ENCODE assay signal across 22 mouse cellular contexts in the genomic region with DNA sequence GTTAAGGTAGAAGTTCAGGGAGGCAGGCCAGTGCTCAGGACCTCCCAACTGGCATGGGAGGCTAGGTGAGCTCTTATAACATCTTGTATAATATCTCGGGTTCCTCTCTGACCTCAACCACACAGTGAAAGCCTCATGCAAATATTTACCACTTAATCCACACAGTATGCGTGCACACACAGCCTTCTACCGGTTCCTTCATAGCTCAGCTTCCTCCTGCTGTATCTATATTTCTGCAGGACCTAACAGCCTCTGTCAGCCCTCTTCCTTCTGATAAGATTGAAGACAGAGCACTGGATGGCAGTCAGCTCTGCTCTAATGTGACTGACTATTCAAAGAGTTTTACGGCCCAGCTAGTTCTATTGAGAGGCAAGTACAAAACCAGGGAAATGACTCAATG. TPM values are rescaled to one million over a fixed set of nuclear protein-coding genes. Genes with fewer than 3 reads are reported as not detected.
"Had no signal": no experiment of that assay in that cellular context is flagged by ENCODE, and none has a peak within 500 bp of the region (broad histone marks: within the 10 kb centered on the region; RNA-seq: fewer than 3 reads in every experiment).

No protein-coding gene starts in this region.

- DNase-seq: lung, adult 2 months; lung, postnatal 14 days; lung, postnatal 36 days; right cerebral cortex, postnatal 14 days; thymus, adult 2 months; thymus, postnatal 25 days; thymus, postnatal 4 days had no signal

- H3K27me3 ChIP-seq: lung, embryonic 15.5 days; midbrain, embryonic 13.5 days; midbrain, embryonic 15.5 days; neural tube, embryonic 12.5 days; stomach, embryonic 15.5 days had no signal

- ATAC-seq: lung, postnatal 0 days; midbrain, embryonic 13.5 days; midbrain, embryonic 15.5 days had no signal

- H3K9me3 ChIP-seq: lung, embryonic 15.5 days; midbrain, embryonic 13.5 days; midbrain, embryonic 15.5 days; neural tube, embryonic 12.5 days; stomach, embryonic 15.5 days had no signal

- H3K36me3 ChIP-seq: lung, embryonic 15.5 days; midbrain, embryonic 13.5 days; midbrain, embryonic 15.5 days; neural tube, embryonic 12.5 days; stomach, embryonic 15.5 days had no signal

- H3K4me3 ChIP-seq: lung, embryonic 15.5 days; midbrain, embryonic 13.5 days; midbrain, embryonic 15.5 days; neural tube, embryonic 12.5 days; stomach, embryonic 15.5 days had no signal

- H3K4me2 ChIP-seq: lung, embryonic 15.5 days; midbrain, embryonic 11.5 days; midbrain, embryonic 13.5 days; midbrain, embryonic 15.5 days; neural tube, embryonic 12.5 days; stomach, embryonic 15.5 days had no signal

- H3K9ac ChIP-seq: lung, embryonic 15.5 days; midbrain, embryonic 13.5 days; midbrain, embryonic 15.5 days; neural tube, embryonic 12.5 days; stomach, embryonic 15.5 days had no signal

- H3K4me1 ChIP-seq: lung, embryonic 15.5 days; midbrain, embryonic 13.5 days; midbrain, embryonic 15.5 days; neural tube, embryonic 12.5 days; stomach, embryonic 15.5 days had no signal

- H3K27ac ChIP-seq: lung, embryonic 15.5 days; macrophage; midbrain, embryonic 13.5 days; midbrain, embryonic 15.5 days; neural tube, embryonic 12.5 days; stomach, embryonic 15.5 days; stomach, postnatal 0 days had no signal

RNA-seq across cellular contexts. Expression of a gene that starts 30.0 kb away (rescaled TPM):
- total RNA-seq: megakaryocyte, adult 5-6 weeks; monocyte, adult 5-6 weeks; neutrophil, adult 5-6 weeks had no signal
- polyA plus RNA-seq: midbrain, embryonic 11.5 days; midbrain, postnatal 0 days; neural tube, embryonic 12.5 days; neural tube, embryonic 14.5 days; testis, adult 2 months had no signal
